Mouse (Mus musculus) 3T3-L1 (cell line): ENCODE data around the gene Psmd2.
"Not testable (repeated sequence)": the region's sequence is repeated elsewhere in the genome, so short reads cannot be mapped to it uniquely, and the experiment has no call there.

ENCODE experiments used
- DNase-seq: peaks from one replicate; pipeline ENCODE4 v3.0.0-alpha.2; 2015; ENCODE audit warnings: low read depth, low spot score

Gene Psmd2

GRCm38 (mm10) chr16:20657661-20658060, 6.2 kb downstream of the Psmd2 start:
- DNase-seq, result peak; percentile 59

DNA sequence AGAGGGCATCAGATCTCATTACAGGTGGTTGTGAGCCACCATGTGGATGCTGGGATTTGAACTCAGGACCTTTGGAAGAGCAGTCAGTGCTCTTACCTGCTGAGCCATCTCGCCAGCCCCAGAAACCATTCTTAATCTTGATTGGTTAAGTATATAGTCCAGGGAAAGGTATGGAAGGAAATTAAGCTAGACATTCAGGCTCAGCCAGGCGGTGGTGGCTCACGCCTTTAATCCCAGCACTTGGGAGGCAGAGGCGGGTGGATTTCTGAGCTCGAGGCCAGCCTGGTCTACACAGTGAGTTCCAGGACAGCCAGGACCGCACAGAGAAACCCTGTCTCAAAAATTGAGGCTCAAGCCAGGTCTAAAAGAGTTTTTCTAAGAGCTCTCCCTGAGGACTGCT, 16.6 kb downstream of the Psmd2 start, which contains the start of gene Eif4g1:
Gene Eif4g1, plus strand, starts transcription at position 301 of the 400 bp plus-strand sequence.
- DNase-seq, result not testable (repeated sequence)

DNA sequence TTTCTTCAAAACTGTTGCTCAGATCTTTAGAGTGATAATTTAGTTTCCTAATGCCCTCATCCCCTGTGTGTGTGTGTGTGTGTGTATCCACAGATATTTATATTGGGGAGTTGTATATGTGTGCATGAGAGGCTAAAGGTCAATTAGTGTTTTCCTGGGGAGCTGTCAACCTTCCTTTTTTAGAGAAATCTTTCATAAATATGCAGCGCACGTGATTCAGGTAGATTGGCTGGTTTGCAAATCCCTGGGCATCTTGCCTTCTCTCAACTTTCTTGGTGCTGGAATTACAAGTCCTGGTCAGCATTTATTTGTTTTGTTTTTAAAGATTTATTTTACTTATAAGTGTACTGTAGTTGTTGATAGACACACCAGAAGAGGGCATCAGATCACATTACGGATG, 18.8 kb downstream of the Psmd2 start:
- DNase-seq, result no peak

DNA sequence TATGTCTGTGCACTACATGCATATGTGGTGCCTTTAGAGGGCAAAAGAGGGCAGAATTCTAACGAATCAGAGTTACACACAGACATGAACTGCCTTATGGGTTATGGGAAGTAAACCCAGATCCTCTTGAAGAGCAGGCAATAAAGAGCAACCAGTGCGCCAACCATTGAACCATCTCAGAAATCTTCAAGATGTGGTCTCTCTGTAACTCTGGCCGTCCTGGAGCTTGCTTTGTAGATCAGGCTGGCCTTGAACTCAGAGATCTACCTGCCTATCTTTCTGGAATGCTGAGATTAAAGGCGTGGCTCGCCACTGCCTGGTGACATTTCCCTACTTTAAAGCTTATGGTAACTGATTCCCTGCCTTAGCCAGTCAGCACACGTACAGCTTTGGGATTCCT, 20.4 kb downstream of the Psmd2 start:
- DNase-seq, result no peak

- peak; percentile 95 for DNase-seq
Measured at GRCm38 (mm10) chr16:20672500-20672902, 21.0 kb downstream of the Psmd2 start.

- DNase-seq, result peak; percentile 52
Measured at GRCm38 (mm10) chr16:20672965-20673705, 21.7 kb downstream of the Psmd2 start.

- DNase-seq, result peak; percentile 60
Measured at GRCm38 (mm10) chr16:20673706-20674303, 22.4 kb downstream of the Psmd2 start.

- no peak for DNase-seq
Measured at GRCm38 (mm10) chr16:20675213-20675612, 23.8 kb downstream of the Psmd2 start.

DNA sequence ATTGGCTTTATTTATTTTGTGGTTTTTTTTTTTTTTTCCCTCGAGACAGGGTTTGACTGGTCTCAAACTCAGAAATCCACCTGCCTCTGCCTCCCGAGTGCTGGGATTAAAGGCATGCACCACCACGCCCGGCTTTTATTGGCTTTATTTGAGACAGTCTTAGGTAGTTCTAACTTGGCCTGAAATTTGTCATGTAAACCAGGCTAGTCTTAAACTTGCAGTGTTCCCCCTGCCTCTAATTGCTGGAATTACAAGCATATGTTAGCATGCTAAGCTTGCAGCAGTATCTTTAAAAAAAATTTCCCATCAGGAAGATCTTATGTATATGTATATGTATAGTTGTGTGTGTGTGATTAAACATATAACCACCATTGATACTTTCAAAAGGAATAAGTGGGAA, 25.2 kb downstream of the Psmd2 start:
- peak; percentile 71 for DNase-seq

GRCm38 (mm10) chr16:20677380-20677779, 25.9 kb downstream of the Psmd2 start:
- peak; percentile 45 for DNase-seq

DNA sequence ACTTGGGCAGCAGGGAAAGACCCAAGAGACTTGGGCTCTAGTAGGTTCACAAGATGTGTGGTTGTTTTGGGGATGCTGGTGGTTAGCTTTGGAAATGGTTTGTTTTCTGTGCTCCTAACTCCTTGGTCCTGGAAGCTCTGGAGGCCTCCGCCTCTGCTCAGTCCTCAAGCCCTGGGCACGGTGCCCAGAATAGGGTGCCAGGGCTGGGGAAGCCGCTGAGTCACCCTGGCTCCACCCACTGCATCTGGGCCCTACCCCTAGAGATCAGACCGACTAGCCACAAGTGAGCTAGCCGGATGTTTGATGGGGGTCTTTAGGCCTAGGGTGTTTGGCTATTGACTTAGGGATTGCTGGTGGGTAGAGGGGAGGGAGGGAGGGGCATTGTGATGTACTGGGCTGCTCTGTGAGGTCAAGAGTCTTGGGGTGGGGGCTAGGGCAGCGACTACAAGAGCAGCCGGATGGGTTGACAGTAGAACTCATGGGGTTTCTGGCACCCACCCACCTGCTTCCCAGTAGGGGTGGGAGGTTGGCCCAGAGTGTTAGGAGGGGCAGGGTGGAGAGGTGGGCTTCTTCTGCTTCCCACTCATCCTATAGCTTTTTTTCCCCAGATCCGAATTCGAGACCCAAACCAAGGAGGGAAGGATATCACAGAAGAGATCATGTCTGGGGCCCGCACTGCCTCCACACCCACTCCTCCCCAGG, 26.7 kb downstream of the Psmd2 start:
- DNase-seq, result peak; percentile 98

DNA sequence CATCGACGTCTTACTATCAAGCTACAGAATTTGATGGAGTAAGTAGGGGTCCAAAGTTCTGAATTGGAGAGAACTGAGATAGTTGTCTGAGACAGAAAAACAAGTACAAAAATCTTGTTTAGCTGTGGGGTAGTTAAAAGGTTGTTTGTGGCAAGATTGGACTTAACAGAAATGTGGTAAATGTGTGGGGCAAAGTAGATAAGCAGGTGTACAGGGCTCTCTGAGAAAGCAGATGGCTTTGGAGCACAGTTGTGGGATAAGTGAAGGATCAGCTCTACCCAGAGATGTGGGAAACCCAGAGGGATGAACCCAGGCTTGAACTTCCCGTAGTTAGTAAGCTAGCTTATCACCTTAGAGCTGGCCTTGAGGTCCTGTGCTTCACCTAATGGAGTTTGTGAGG, 39.3 kb downstream of the Psmd2 start:
- no peak for DNase-seq

- no peak for DNase-seq
Measured at GRCm38 (mm10) chr16:20691617-20692016, 40.2 kb downstream of the Psmd2 start.

GRCm38 (mm10) chr16:20692241-20692965, 41.0 kb downstream of the Psmd2 start:
- DNase-seq, result no peak

GRCm38 (mm10) chr16:20693111-20693701, 41.8 kb downstream of the Psmd2 start, which contains the start of gene Fam131a:
TSS of gene Fam131a (plus strand) at chr16:20693241.
- peak; percentile 40 for DNase-seq

DNA sequence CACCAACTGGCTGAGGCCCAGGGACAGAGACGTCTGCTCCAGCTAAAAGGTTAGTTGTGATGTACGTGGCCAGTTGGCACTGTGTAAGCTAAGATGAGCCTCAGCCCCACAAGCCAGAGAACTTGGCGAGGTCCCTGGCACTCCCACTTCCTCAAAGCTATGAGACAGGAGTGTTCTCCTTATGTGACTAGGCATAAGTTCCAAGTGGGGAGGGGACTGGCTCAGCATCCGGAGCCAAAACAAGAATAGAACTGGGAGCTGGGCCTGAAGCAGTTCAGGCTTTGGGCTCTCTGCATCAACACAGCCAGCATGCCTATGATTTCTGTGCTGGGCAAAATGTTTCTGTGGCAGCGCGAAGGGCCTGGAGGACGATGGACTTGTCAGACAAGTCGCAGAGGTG, 43.3 kb downstream of the Psmd2 start:
- DNase-seq, result peak; percentile 51

DNA sequence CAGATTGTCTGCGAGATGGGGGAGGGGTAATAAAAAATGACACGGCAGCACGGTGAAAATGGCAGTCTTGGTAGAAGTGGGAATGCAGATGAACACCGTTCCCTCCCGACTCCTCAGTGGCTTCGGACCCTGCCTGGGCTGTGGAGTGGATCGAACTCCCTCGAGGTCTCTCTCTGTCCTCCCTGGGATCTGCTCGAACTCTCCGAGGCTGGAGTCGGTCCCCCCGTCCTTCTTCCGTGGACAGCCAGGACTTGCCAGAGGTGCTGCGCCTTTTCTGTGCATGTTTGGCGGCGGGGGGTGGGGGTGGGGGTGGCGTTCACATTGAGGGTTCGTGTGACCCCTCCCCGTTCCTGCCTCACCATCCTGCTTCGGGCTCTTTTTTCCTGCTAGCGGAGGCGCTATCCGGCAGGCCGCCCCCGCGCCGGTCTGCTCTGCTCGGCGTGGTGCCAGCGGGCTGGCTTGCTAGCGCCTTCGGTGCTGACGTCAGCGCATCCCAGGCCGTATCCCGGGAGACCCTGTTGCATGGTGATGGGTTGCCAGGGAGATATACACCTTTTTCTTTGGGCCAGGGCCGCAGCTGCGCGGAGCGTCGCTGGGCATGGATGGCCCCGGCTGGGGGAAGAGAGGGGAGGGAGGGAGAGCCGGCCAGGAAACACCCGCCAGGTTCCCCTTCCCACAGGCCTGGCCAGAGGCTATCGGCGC, 44.3 kb downstream of the Psmd2 start:
- DNase-seq, result no peak

DNA sequence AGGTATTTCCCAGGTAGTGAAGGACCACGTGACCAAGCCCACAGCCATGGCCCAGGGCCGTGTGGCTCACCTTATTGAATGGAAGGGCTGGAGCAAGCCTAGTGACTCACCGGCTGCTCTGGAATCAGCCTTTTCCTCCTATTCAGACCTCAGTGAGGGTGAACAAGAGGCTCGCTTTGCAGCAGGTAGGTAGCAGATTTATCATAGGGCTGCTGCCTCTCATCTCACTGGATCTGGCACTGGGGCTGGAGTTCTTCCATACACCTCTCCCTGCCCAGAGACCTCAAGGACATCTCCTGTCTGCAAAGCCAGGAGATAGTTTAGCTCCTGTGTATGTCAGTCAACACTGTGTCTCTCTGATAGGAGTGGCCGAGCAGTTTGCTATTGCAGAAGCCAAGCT, 47.8 kb downstream of the Psmd2 start:
- DNase-seq, result no peak

- DNase-seq, result no peak
Measured at GRCm38 (mm10) chr16:20700036-20700435, 48.6 kb downstream of the Psmd2 start.

GRCm38 (mm10) chr16:20701316-20701715, 49.9 kb downstream of the Psmd2 start:
- DNase-seq, result no peak
